Mouse (Mus musculus) liver, embryonic 14.5 days (tissue): ENCODE measurements at regions not wholly inside any gene's neighbourhood (a gene's known extent, or its start where the extent isn't known, plus 50 kb on each side); places are given as distances from the start of the nearest gene placed in this dataset.

ENCODE experiments used
- ATAC-seq: fragments of 200-750 bp; cut with Nextera tagmentation; 2 replicates; pipeline ENCODE4 v1.8.0; 2017; ENCODE audit warnings: moderate number of reproducible peaks, mild to moderate bottlenecking, moderate library complexity; ENCODE audit not compliant: insufficient read depth
- DNase-seq, 3 experiments: peaks; one replicate each; pipeline ENCODE4 v3.0.0-alpha.2; 2012 to 2013; ENCODE audit warnings: low read depth in 3 of 3, low spot score in 3 of 3
- H3K27ac ChIP-seq: fragments of 300-500 bp; sonication (generic); 2 replicates; pipeline ENCODE4 v1.5.1; 2014; ENCODE audit warnings: moderate library complexity, mild to moderate bottlenecking, control low read depth, inconsistent platforms
- H3K27me3 ChIP-seq: fragments of 300-500 bp; sonication (generic); 2 replicates; pipeline ENCODE4 v1.6.1; 2014; ENCODE audit warnings: mild to moderate bottlenecking, low read length, moderate library complexity; ENCODE audit not compliant: control insufficient read depth, insufficient read depth
- H3K36me3 ChIP-seq: fragments of 300-500 bp; sonication (generic); replicated peaks from 2 replicates; pipeline ENCODE4 v1.6.1; 2014; ENCODE audit warnings: low read depth; ENCODE audit not compliant: control insufficient read depth, insufficient read depth
- H3K4me1 ChIP-seq, 2 experiments: fragments of 200-500 bp in 1 of 2; fragments of 300-500 bp in 1 of 2; sonication (generic) in 1 of 2; replicated peaks; 2 replicates each; pipeline ENCODE4 v1.6.1; 2012 to 2014; ENCODE audit warnings: antibody characterized with exemption in 1 of 2, inconsistent platforms in 1 of 2, low read length in 1 of 2; ENCODE audit not compliant: control insufficient read depth in 2 of 2, insufficient read depth in 2 of 2
- H3K4me2 ChIP-seq: fragments of 300-500 bp; sonication (generic); 2 replicates; pipeline ENCODE4 v1.6.1; 2014; ENCODE audit warnings: low read depth, mild to moderate bottlenecking, control low read depth, moderate library complexity
- H3K4me3 ChIP-seq, 2 experiments: fragments of 200-500 bp in 1 of 2; fragments of 300-500 bp in 1 of 2; sonication (generic) in 1 of 2; 2 replicates each; pipeline ENCODE4 v1.5.1; 2012 to 2014; ENCODE audit warnings: low read depth in 2 of 2, low read length in 2 of 2, mild to moderate bottlenecking in 2 of 2, control low read depth in 1 of 2, inconsistent platforms in 1 of 2, moderate library complexity in 1 of 2; ENCODE audit not compliant: insufficient read depth in 1 of 2
- H3K9ac ChIP-seq: fragments of 300-500 bp; sonication (generic); replicated peaks from 2 replicates; pipeline ENCODE4 v1.6.1; 2014; ENCODE audit warnings: mild to moderate bottlenecking, control low read depth, moderate library complexity
- H3K9me3 ChIP-seq: fragments of 300-500 bp; sonication (generic); 2 replicates; pipeline ENCODE4 v1.6.1; 2016; ENCODE audit warnings: low read length, mixed read lengths; ENCODE audit not compliant: control insufficient read depth
- CTCF ChIP-seq: IDR thresholded peaks from 2 replicates; pipeline ENCODE4 v1.5.1; 2016; ENCODE audit warnings: antibody characterized with exemption, low read depth, control low read depth
- EP300 ChIP-seq: IDR thresholded peaks from 2 replicates; pipeline ENCODE4 v1.6.1; 2016; ENCODE audit warnings: antibody characterized with exemption, low read depth
- WGBS: fragments of 180-500 bp; shearing (Covaris S2); extraction: QIAGEN DNeasy Blood & Tissue Kit; methylation state at CpG from one replicate; pipeline ENCODE4 v1.1.7; 2014; ENCODE audit not compliant: insufficient replicate concordance; 5-methylcytosine and 5-hydroxymethylcytosine counted together

GRCm38 (mm10) chr3:119876395-119876794, 92.1 kb upstream of the Ptbp2 start:
- TF ChIP-seq CTCF (no peak), EP300 (no peak)
- H3K36me3 ChIP-seq, result no peaks in the 10 kb centered on the region
- H3K4me2 ChIP-seq, result no peak overlapping the region
- 64% methylated on average over 5 of the region's 5 CpGs for WGBS
- H3K9ac ChIP-seq, result no peak overlapping the region
- DNase-seq (no peak), ATAC-seq (no peak)
- H3K9me3 ChIP-seq, result no peaks in the 10 kb centered on the region
- no peak overlapping the region for H3K4me3 ChIP-seq
- H3K27ac ChIP-seq, result no peak overlapping the region
- no peaks in the 10 kb centered on the region for H3K27me3 ChIP-seq
- no peaks in the 10 kb centered on the region for H3K4me1 ChIP-seq

GRCm38 (mm10) chr3:119875061-119875460, 90.8 kb upstream of the Ptbp2 start:
- Histone ChIP-seq H3K4me2 (no peak overlapping the region), H3K9ac (no peak overlapping the region), H3K9me3 (no peaks in the 10 kb centered on the region), H3K4me3 (no peak overlapping the region), H3K36me3 (no peaks in the 10 kb centered on the region), H3K4me1 (no peaks in the 10 kb centered on the region), H3K27ac (no peak overlapping the region), H3K27me3 (no peaks in the 10 kb centered on the region)
- no peak for DNase-seq
- TF ChIP-seq CTCF (no peak), EP300 (no peak)
- no peak for ATAC-seq
- 76% methylated on average over 1 of the region's 1 CpGs for WGBS

- 66% methylated on average over 7 of the region's 7 CpGs for WGBS
- ATAC-seq, result no peak
- no peak for DNase-seq
- Histone ChIP-seq H3K36me3 (no peaks in the 10 kb centered on the region), H3K4me2 (no peak overlapping the region), H3K4me1 (no peaks in the 10 kb centered on the region), H3K27me3 (no peaks in the 10 kb centered on the region), H3K27ac (no peak overlapping the region), H3K4me3 (no peak overlapping the region), H3K9ac (no peak overlapping the region), H3K9me3 (no peaks in the 10 kb centered on the region)
- no peak for TF ChIP-seq CTCF
- no peak for TF ChIP-seq EP300
Observed at GRCm38 (mm10) chr3:119862194-119862957, 78.1 kb upstream of the Ptbp2 start.
